Mouse (Mus musculus) skeletal muscle tissue, adult 2 months (tissue): ENCODE measurements around the gene Vwa8.
A peak's percentile ranks its signal among the peaks of the same experiment; 100 is the strongest.

Experiments
- DNase-seq: peaks from one replicate; pipeline ENCODE4 v3.0.0-alpha.2; 2012; ENCODE audit warnings: low read depth, low spot score

Vwa8 gene

GRCm38 (mm10) chr14:78848941-78849911 is at the start of gene Vwa8:
Gene Vwa8, plus strand, starts transcription at chr14:78849052.
- peak; percentile 78 for DNase-seq

GRCm38 (mm10) chr14:78802378-78802777 is 46.5 kb upstream of the Vwa8 start:
- no peak for DNase-seq

- no peak for DNase-seq
Observed at GRCm38 (mm10) chr14:78803924-78804323, 44.9 kb upstream of the Vwa8 start.

- DNase-seq = no peak
Observed at GRCm38 (mm10) chr14:78812896-78813295, 36.0 kb upstream of the Vwa8 start.

- DNase-seq = no peak
Observed at GRCm38 (mm10) chr14:78816411-78816810, 32.4 kb upstream of the Vwa8 start.

GRCm38 (mm10) chr14:78817651-78818050 is 31.2 kb upstream of the Vwa8 start:
- no peak for DNase-seq

GRCm38 (mm10) chr14:78818406-78818805 is 30.4 kb upstream of the Vwa8 start:
- no peak for DNase-seq

GRCm38 (mm10) chr14:78824013-78824412 is 24.8 kb upstream of the Vwa8 start:
- no peak for DNase-seq

GRCm38 (mm10) chr14:78824507-78824906 is 24.3 kb upstream of the Vwa8 start:
- no peak for DNase-seq

GRCm38 (mm10) chr14:78831158-78831557 is 17.7 kb upstream of the Vwa8 start:
- DNase-seq = no peak

GRCm38 (mm10) chr14:78847948-78848347 is 904 bp upstream of the Vwa8 start:
- no peak for DNase-seq

GRCm38 (mm10) chr14:78848477-78848876 is 375 bp upstream of the Vwa8 start:
- DNase-seq = no peak

- no peak for DNase-seq
Observed at GRCm38 (mm10) chr14:78849961-78850578, 1.2 kb downstream of the Vwa8 start.

GRCm38 (mm10) chr14:78850666-78851065 is 1.8 kb downstream of the Vwa8 start:
- no peak for DNase-seq

GRCm38 (mm10) chr14:78851366-78851765 is 2.5 kb downstream of the Vwa8 start:
- no peak for DNase-seq

GRCm38 (mm10) chr14:78852401-78853246 is 3.8 kb downstream of the Vwa8 start:
- no peak for DNase-seq

- no peak for DNase-seq
Observed at GRCm38 (mm10) chr14:78861156-78861555, 12.3 kb downstream of the Vwa8 start.

GRCm38 (mm10) chr14:78870036-78870435 is 21.2 kb downstream of the Vwa8 start:
- no peak for DNase-seq

GRCm38 (mm10) chr14:78877176-78877575 is 28.3 kb downstream of the Vwa8 start:
- no peak for DNase-seq

GRCm38 (mm10) chr14:78878402-78879045 is 29.7 kb downstream of the Vwa8 start:
- DNase-seq = no peak

- no peak for DNase-seq
Observed at GRCm38 (mm10) chr14:78880879-78881278, 32.0 kb downstream of the Vwa8 start.
